Mouse (Mus musculus) limb, embryonic 11.5 days (tissue): Measurements from ENCODE around the gene Plin1. TPM values are rescaled to one million over a fixed set of nuclear protein-coding genes. Genes with fewer than 3 reads are reported as not detected.

Experiments used
- ATAC-seq: fragments of 200-750 bp; cut with Nextera tagmentation; 2 replicates; pipeline ENCODE4 v1.8.0; 2017; ENCODE audit warnings: low read depth; ENCODE audit not compliant: insufficient number of reproducible peaks, low FRiP score, low TSS enrichment
- DNase-seq: peaks from one replicate; pipeline ENCODE4 v3.0.0-alpha.2; 2015; ENCODE audit warnings: low spot score
- H3K27ac ChIP-seq: fragments of 300-500 bp; sonication (generic); replicated peaks from 2 replicates; pipeline ENCODE4 v1.5.1; 2014; ENCODE audit warnings: low read depth, mild to moderate bottlenecking, low read length
- H3K27me3 ChIP-seq: fragments of 300-500 bp; sonication (generic); 2 replicates; pipeline ENCODE4 v1.6.1; 2014; ENCODE audit warnings: mild to moderate bottlenecking, low read length, mixed read lengths; ENCODE audit not compliant: control insufficient read depth, insufficient read depth
- H3K36me3 ChIP-seq: fragments of 300-500 bp; sonication (generic); 2 replicates; pipeline ENCODE4 v1.6.1; 2014; ENCODE audit warnings: mild to moderate bottlenecking, low read length, moderate library complexity, mixed read lengths; ENCODE audit not compliant: control insufficient read depth, insufficient read depth
- H3K4me1 ChIP-seq: fragments of 300-500 bp; sonication (generic); 2 replicates; pipeline ENCODE4 v1.6.1; 2014; ENCODE audit warnings: low read length, mixed read lengths; ENCODE audit not compliant: control insufficient read depth, insufficient read depth
- H3K4me2 ChIP-seq: fragments of 300-500 bp; sonication (generic); 2 replicates; pipeline ENCODE4 v1.6.1; 2014; ENCODE audit warnings: low read depth, mild to moderate bottlenecking, moderate library complexity; ENCODE audit not compliant: severe bottlenecking
- H3K4me3 ChIP-seq: fragments of 300-500 bp; sonication (generic); 2 replicates; pipeline ENCODE4 v1.5.1; 2014; ENCODE audit warnings: low read depth, low read length
- H3K9ac ChIP-seq: fragments of 300-500 bp; sonication (generic); 2 replicates; pipeline ENCODE4 v1.6.1; 2014; ENCODE audit warnings: mild to moderate bottlenecking, low read length
- H3K9me3 ChIP-seq: fragments of 300-500 bp; sonication (generic); 2 replicates; pipeline ENCODE4 v1.6.1; 2016; ENCODE audit warnings: low read length; ENCODE audit not compliant: control insufficient read depth
- WGBS: fragments of 180-500 bp; shearing (Covaris S2); extraction: QIAGEN DNeasy Blood & Tissue Kit; methylation state at CpG from one replicate; pipeline ENCODE4 v1.1.7; 2014; 5-methylcytosine and 5-hydroxymethylcytosine counted together
- polyA plus RNA-seq: library from polyadenylated mRNA; unstranded; fragments of >200 nt; fragmentation: Nextera tagmentation; extraction: Ambion mirVana; gene quantifications from 2 replicates; pipeline ENCODE4 v1.2.1, GENCODE M21; 2014

The Plin1 gene
- polyA plus RNA-seq, 1 experiment from 2014 or later = not detected

- Histone ChIP-seq H3K4me3 (peak within 1 kb of the TSS; percentile 81), H3K4me1 (no peaks in the 10 kb centered on the region), H3K27me3 (no peaks in the 10 kb centered on the region), H3K36me3 (no peaks in the 10 kb centered on the region), H3K27ac (no peak within 1 kb of the TSS), H3K9ac (peak within 1 kb of the TSS; percentile 60), H3K9me3 (no peaks in the 10 kb centered on the region), H3K4me2 (peak within 1 kb of the TSS; percentile 97)
- DNase-seq = peak; percentile 86
- 2% methylated on average over 46 of the region's 46 CpGs for WGBS
- peak; percentile 86 for ATAC-seq
These were observed 10.2 kb upstream of the Plin1 start, which contains the start of the genes Pex11a and Wdr93 for GRCm38 (mm10) chr7:79742659-79743536. Gene Pex11a, minus strand, starts transcription at chr7:79743131. Gene Wdr93, plus strand, starts transcription at chr7:79743163.

- WGBS = 25% methylated on average over 11 of the region's 11 CpGs
- Histone ChIP-seq H3K9me3 (no peaks in the 10 kb centered on the region), H3K9ac (peak overlapping the region; percentile 60), H3K27me3 (no peaks in the 10 kb centered on the region), H3K4me1 (no peaks in the 10 kb centered on the region), H3K27ac (no peak overlapping the region), H3K4me2 (peak overlapping the region; percentile 97), H3K36me3 (no peaks in the 10 kb centered on the region), H3K4me3 (peak overlapping the region; percentile 81)
- DNase-seq = no peak
- ATAC-seq = no peak
These were observed 9.6 kb upstream of the Plin1 start for GRCm38 (mm10) chr7:79742277-79742658.

- Histone ChIP-seq H3K4me3 (no peak overlapping the region), H3K27ac (no peak overlapping the region), H3K9ac (no peak overlapping the region), H3K9me3 (no peaks in the 10 kb centered on the region), H3K4me2 (no peak overlapping the region), H3K27me3 (no peaks in the 10 kb centered on the region), H3K4me1 (no peaks in the 10 kb centered on the region), H3K36me3 (no peaks in the 10 kb centered on the region)
- DNase-seq = no peak
- no peak for ATAC-seq
- WGBS = 86% methylated on average over 4 of the region's 4 CpGs
These were observed 7.6 kb upstream of the Plin1 start for GRCm38 (mm10) chr7:79740279-79740678.

DNA sequence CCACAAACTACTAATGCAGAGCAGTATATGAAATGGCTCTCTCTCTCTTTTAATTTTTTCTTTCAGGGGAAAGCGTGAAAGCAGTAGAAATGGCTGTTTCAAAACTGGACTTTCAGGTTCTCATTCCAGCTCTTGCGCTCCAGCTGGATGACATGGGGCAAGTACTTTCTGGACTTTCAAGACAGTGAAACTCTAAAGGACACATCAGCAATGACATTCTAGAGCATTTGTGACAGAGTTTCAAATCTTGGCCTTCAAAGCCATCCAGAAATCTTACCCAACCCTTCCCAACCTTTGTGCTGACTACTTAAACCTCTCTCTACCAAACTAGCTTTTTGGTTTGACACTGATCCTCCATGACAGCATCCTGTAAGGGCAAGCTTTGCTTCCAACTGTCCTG is 6.2 kb upstream of the Plin1 start:
- ATAC-seq (no peak), DNase-seq (no peak)
- Histone ChIP-seq H3K4me1 (no peaks in the 10 kb centered on the region), H3K27ac (no peak overlapping the region), H3K4me2 (no peak overlapping the region), H3K9me3 (no peaks in the 10 kb centered on the region), H3K9ac (no peak overlapping the region), H3K36me3 (no peaks in the 10 kb centered on the region), H3K27me3 (no peaks in the 10 kb centered on the region), H3K4me3 (no peak overlapping the region)
- WGBS = 91% methylated on average over 2 of the region's 2 CpGs

- H3K9me3 ChIP-seq = no peaks in the 10 kb centered on the region
- no peak overlapping the region for H3K4me3 ChIP-seq
- 90% methylated on average over 14 of the region's 14 CpGs for WGBS
- no peaks in the 10 kb centered on the region for H3K4me1 ChIP-seq
- H3K9ac ChIP-seq = no peak overlapping the region
- no peak overlapping the region for H3K4me2 ChIP-seq
- DNase-seq = no peak
- ATAC-seq = no peak
- no peaks in the 10 kb centered on the region for H3K27me3 ChIP-seq
- no peaks in the 10 kb centered on the region for H3K36me3 ChIP-seq
- no peak overlapping the region for H3K27ac ChIP-seq
These were observed 3.8 kb upstream of the Plin1 start for GRCm38 (mm10) chr7:79736511-79736910.

- DNase-seq = no peak
- 78% methylated on average over 8 of the region's 8 CpGs for WGBS
- no peak overlapping the region for H3K27ac ChIP-seq
- no peaks in the 10 kb centered on the region for H3K27me3 ChIP-seq
- no peak overlapping the region for H3K9ac ChIP-seq
- H3K4me1 ChIP-seq = no peaks in the 10 kb centered on the region
- no peak for ATAC-seq
- H3K9me3 ChIP-seq = no peaks in the 10 kb centered on the region
- no peak overlapping the region for H3K4me3 ChIP-seq
- no peak overlapping the region for H3K4me2 ChIP-seq
- no peaks in the 10 kb centered on the region for H3K36me3 ChIP-seq
These were observed 1.9 kb upstream of the Plin1 start for GRCm38 (mm10) chr7:79734563-79734962.

DNA sequence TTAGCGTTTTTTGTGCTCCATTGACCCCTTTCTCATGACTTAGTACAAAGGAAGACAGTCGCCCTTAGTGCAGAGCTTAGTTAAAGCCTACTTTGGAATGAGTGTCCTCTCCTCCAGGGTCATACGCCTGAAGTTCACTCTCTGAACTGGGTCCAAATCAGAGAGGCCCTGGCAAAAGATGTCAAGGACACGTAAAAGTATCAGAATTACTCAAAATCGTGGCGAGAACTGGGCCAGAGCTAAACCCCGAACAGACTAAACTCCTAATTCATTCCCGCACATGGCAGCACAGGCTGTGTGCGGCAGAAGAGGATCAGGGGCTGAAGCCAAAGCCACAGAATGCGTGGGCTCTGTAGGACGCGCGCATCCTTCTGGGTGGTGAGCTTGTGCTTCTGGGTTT is 1.3 kb downstream of the Plin1 start:
- Histone ChIP-seq H3K27me3 (no peaks in the 10 kb centered on the region), H3K4me2 (no peak overlapping the region), H3K36me3 (no peaks in the 10 kb centered on the region), H3K4me3 (no peak overlapping the region), H3K27ac (no peak overlapping the region), H3K9ac (no peak overlapping the region), H3K9me3 (no peaks in the 10 kb centered on the region), H3K4me1 (no peaks in the 10 kb centered on the region)
- no peak for ATAC-seq
- 82% methylated on average over 13 of the region's 13 CpGs for WGBS
- no peak for DNase-seq

DNA sequence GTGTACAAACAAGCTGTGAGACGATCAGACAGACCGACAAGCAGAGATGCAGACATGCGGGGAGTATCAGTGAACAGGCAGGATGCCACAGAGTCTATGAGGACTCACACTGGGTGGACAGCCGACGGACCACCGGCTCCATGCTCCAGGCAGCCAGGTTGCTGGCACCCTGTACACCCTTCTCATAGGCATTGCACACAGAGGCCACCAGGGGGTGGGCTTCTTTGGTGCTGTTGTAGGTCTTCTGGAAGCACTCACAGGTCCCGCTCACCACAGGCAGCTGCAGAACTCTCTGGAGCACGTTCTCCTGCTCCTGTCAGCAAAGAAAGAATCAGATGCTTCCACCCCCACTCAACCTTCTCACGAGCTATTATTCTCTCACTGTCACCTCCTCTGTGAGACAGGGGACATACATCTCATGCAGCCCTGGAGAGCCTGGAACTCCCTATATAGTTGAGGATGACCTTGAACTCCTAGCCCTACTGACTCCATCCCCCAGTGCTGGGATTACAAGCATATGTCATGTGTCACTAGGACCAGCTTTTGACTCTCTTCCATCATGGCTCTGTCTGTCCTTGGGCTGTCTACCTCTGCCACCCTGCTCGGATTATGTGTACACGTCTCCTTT is 2.8 kb downstream of the Plin1 start:
- Histone ChIP-seq H3K9ac (no peak overlapping the region), H3K36me3 (no peaks in the 10 kb centered on the region), H3K27ac (no peak overlapping the region), H3K27me3 (no peaks in the 10 kb centered on the region), H3K4me1 (no peaks in the 10 kb centered on the region), H3K4me3 (no peak overlapping the region), H3K4me2 (no peak overlapping the region), H3K9me3 (no peaks in the 10 kb centered on the region)
- WGBS = 68% methylated on average over 11 of the region's 11 CpGs
- ATAC-seq (no peak), DNase-seq (no peak)
